Mouse (Mus musculus) CD8-positive naive resting alpha-beta T cell, adult 57 days (primary cell): ENCODE measurements around the gene Wdr77. TPM values are rescaled to one million over a fixed set of nuclear protein-coding genes. Genes with fewer than 3 reads are reported as not detected.

Experiments used
- total RNA-seq: library from RNA; stranded (reverse); gene quantifications from one replicate; pipeline ENCODE4 v1.2.4, GENCODE M21; 2023

Wdr77 gene
- 47.9 TPM for total RNA-seq

GRCm38 (mm10) chr3:105958974-105959580, at the start of gene Wdr77:
Gene Wdr77, plus strand, starts transcription at chr3:105959369.

GRCm38 (mm10) chr3:105932240-105933071, 26.7 kb upstream of the Wdr77 start, which contains the start of gene I830077J02Rik:
Gene I830077J02Rik, minus strand, starts transcription at chr3:105932664.

GRCm38 (mm10) chr3:105959999-105960398, 830 bp downstream of the Wdr77 start, which contains the start of gene Atp5f1:
Gene Atp5f1, minus strand, starts transcription at chr3:105960099.

DNA sequence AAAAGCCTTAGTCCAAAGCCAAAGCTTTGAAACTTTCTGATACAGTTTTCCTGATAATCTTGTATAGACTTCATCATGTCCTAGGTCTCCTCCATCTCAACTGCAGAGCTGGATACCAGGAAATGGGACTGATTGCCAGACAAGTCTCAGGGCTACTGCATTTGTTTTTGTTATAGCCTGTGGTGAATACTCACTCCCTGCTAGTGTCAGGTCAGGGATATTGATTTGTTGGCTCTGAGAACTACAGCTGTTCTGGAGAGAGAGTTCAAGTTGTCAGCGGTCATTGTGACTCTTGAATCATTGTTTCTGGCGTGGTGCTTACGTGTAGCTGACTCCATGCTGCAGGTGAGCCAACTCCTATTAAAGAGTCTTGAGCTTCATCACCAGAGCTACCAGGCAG, 14.2 kb downstream of the Wdr77 start, which contains the start of gene Ovgp1:
Gene Ovgp1, plus strand, starts transcription at position 301 of the 400 bp plus-strand sequence.

DNA sequence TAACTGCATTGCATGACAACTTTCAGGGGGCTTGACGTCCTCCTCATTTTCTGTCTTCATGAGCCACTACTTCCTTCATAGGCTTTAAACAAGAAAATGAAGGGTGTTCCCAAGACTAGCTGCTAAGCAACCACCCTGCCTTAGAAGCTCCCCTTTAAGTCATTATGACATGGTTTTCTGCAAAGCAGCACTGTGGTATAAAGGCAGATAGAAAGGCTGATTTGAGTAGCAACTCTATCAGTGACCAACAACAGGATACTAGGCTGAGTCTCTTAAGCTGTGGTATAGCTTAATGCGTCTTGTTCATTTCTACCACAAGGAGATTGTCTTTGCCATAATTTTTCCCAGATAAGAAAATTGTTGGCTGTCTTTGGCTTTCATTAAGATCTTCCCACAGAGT, 55.4 kb downstream of the Wdr77 start, which contains the start of gene Pifo:
Gene Pifo, minus strand, starts transcription at position 101 of the 400 bp plus-strand sequence.

Other genes starting within 250 kb of the Wdr77 start
- 110 TPM for gene Rap1a, start 158.0 kb upstream of the Wdr77 start, total RNA-seq
- gene Adora3, start 88.5 kb upstream of the Wdr77 start, total RNA-seq = 1.1 TPM
- not detected for gene Tmigd3, start 88.5 kb upstream of the Wdr77 start, total RNA-seq
- 4.6 TPM for gene I830077J02Rik, start 26.7 kb upstream of the Wdr77 start, total RNA-seq
- gene Atp5f1, start 730 bp downstream of the Wdr77 start, total RNA-seq = 131 TPM
- gene Ovgp1, start 14.3 kb downstream of the Wdr77 start, total RNA-seq = 4.6 TPM
- gene Pifo, start 55.3 kb downstream of the Wdr77 start, total RNA-seq = not detected
- 3.3 TPM for gene Chil5, start 73.4 kb downstream of the Wdr77 start, total RNA-seq
- not detected for gene Chia1, start 153.9 kb downstream of the Wdr77 start, total RNA-seq
- gene Chil3, start 208.2 kb downstream of the Wdr77 start, total RNA-seq = 2.8 TPM